Mouse (Mus musculus) cortical plate, adult 2 months (tissue): ENCODE data around the gene Hoxd4. TPM values are rescaled to one million over a fixed set of nuclear protein-coding genes. Genes with fewer than 3 reads are reported as not detected.

Source experiments
- H3K27ac ChIP-seq: fragments of 200-500 bp; 2 replicates; pipeline ENCODE4 v1.5.1; 2012; ENCODE audit warnings: low read length, control low read depth, inconsistent platforms; ENCODE audit not compliant: insufficient read depth
- H3K4me1 ChIP-seq: fragments of 200-500 bp; 2 replicates; pipeline ENCODE4 v1.6.1; 2011; ENCODE audit warnings: low read length; ENCODE audit not compliant: control insufficient read depth, insufficient read depth
- H3K4me3 ChIP-seq: fragments of 200-500 bp; 2 replicates; pipeline ENCODE4 v1.5.1; 2011; ENCODE audit warnings: mild to moderate bottlenecking, low read length, control low read depth; ENCODE audit not compliant: insufficient read depth
- CTCF ChIP-seq: fragments of 200-500 bp; IDR thresholded peaks from 2 replicates; pipeline ENCODE4 v1.5.1; 2011; ENCODE audit warnings: mild to moderate bottlenecking, control low read depth, low read length; ENCODE audit not compliant: insufficient read depth; ENCODE audit errors: extremely low read depth
- POLR2A ChIP-seq: fragments of 200-500 bp; IDR thresholded peaks from 2 replicates; pipeline ENCODE4 v1.6.1; 2011; ENCODE audit warnings: mild to moderate bottlenecking, low read length, control low read depth; ENCODE audit not compliant: insufficient read depth; ENCODE audit errors: extremely low read depth
- polyA plus RNA-seq: library from polyadenylated mRNA; depleted of rRNA; stranded (reverse); fragments of >200 nt; gene quantifications from 2 replicates; pipeline ENCODE4 v1.2.3, GENCODE M21; 2012

The Hoxd4 gene
- polyA plus RNA-seq, 1 experiment = not detected

DNA sequence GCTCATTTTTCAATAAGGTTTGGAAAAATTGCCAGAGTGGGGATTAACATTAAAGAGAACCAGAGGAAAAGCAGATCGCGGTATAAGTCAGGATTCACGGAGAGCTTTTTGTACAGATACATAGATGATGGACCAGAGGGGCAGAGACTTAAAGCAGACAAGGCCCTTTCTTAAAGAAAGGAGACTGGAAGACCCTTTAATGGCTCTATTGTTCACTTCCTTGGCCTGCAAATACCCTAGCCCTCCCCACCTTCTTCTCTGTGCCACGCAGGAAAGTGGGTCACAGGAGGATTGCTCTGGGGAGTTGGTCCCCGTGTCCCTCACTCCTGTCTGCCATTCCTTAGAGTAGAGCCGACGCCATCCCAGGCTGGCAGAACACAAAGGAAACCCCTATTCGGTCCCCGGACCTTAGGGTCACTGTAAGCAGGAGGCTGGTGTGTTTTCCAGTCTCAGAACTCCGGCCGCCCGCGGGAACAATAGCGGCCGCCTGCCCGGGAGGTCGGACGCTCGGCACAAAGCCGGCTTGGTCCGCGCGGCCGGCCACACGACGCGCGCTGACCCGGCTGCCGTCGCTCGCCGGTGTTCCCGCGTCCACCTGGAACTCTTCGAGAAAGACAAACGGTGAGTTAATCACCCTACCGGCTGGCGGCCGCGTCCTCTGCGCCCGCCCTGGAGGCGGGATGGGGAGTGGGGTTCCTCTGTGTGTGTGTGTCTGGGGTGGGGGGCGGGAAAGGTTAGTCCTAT, 40.9 kb downstream of the Hoxd4 start:
- TF ChIP-seq CTCF (no peak), POLR2A (no peak)
- H3K4me1 ChIP-seq = no peaks in the 10 kb centered on the region
- no peak overlapping the region for H3K4me3 ChIP-seq
- no peak overlapping the region for H3K27ac ChIP-seq

DNA sequence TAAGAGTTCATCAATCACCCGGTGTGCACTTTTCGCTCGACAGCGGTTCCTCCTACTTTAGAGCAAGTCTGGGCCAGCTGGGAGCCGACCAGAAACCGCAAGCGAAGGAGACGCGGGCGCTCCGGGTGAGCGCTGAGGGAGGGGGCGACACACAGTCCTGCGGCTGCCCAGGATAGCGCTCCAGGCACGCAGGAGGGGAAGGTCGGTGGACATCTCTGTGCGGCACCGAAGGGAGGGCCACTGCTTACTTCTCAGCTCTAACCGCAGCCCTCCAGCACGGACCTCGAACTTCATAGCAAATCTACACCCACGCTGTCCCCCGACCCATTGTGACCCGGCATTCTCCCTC, 41.4 kb downstream of the Hoxd4 start:
- Histone ChIP-seq H3K4me3 (no peak overlapping the region), H3K27ac (no peak overlapping the region), H3K4me1 (no peaks in the 10 kb centered on the region)
- no peak for TF ChIP-seq POLR2A
- no peak for TF ChIP-seq CTCF

DNA sequence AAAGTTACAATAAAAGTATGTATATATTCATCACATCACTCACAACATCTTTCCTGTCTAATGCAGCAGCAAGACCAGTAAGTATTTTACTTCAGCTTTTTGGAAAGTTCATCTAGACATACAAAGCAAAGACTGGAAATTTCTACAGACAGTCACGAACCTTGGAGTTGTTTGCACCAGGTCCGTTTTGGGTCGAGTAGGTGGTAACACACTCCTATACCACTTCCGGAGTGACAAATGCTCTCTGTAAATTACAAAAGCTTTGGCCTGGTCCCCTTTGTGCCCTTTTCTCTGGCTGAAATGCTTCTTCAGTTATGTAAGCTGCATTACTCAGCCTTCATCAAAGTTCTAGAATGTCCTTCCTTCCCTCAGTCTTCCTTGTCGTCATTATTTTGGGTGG, 42.0 kb downstream of the Hoxd4 start:
- TF ChIP-seq CTCF (no peak), POLR2A (no peak)
- H3K27ac ChIP-seq = no peak overlapping the region
- no peak overlapping the region for H3K4me3 ChIP-seq
- no peaks in the 10 kb centered on the region for H3K4me1 ChIP-seq

DNA sequence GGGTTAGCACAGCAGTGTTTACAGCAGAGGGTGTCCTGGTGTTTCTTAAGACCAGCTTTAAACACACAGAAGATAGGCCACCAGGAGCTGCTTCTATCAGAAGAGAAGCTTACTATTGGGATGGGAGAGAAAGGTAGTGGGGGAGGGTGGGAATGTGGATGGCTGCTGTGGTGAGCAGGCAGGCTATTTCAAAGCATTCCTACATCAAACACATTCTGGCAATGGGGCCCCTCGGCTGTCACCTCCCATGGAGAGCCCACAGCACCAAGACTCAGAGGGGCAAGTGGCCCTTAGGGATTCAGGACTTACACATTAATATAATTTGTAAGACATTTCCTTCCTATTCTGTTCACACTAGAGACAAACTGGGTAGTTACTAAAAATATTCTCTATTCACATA, 48.4 kb downstream of the Hoxd4 start:
- Histone ChIP-seq H3K4me1 (no peaks in the 10 kb centered on the region), H3K27ac (no peak overlapping the region), H3K4me3 (no peak overlapping the region)
- TF ChIP-seq POLR2A = no peak
- TF ChIP-seq CTCF = no peak

DNA sequence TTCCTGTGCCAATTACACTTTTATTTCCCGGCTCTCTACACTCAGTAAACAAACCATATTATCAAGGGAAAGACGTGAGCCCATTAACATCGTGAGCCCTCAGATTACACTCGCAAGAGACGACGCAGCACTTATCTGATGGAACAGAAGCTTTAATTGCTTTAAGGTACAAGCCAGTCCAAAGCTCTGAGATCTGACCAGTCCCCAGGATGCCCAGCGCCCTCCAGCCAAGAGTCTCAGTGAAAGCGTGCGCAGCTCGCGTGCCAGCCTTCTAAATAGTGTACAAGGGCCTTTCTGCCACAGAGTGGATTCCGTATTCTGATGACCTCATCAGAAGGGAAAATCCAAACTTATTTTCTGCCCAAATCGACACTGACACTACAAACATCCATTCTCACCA, 50.2 kb downstream of the Hoxd4 start:
- Histone ChIP-seq H3K27ac (no peak overlapping the region), H3K4me1 (no peaks in the 10 kb centered on the region), H3K4me3 (no peak overlapping the region)
- no peak for TF ChIP-seq POLR2A
- no peak for TF ChIP-seq CTCF

DNA sequence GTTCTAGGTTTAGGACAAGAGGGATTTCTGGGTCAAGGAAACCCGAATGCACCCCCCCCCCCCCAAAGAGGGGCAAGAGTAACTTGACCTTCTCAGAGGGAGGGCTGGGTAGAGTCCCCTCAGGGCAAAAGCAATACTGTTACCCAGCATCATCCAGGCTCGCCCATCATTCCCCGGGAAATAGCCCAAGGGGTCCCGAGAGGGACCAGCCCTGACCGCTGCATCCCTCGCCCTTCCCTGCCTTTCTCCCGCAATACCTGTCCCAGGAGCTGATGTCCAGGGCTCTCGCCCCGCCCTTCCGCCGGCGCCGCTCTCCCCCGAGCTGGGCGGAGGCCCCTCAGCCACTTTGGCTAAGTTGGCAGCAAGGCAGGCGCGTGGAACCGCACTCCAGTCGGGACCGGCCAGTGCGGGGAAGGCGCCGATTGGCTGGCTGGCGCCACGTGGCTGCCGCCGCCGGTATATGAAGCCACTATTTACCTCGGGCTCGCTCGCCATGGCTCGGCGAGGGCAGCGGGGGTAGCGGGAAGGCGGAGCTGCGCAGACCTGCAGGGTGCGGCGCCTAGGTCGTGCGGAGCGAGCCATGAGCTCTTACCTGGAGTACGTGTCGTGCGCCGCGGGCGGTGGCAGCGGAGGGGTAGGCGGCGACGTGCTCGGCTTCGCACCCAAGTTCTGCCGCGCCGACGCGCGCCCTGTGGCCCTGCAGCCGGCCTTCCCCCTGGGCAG, 51.0 kb downstream of the Hoxd4 start, which contains the start of gene Hoxd1:
TSS of gene Hoxd1 (plus strand) at position 459 of the 723 bp plus-strand sequence.
- Histone ChIP-seq H3K4me3 (no peak within 1 kb of the TSS), H3K4me1 (no peaks in the 10 kb centered on the region), H3K27ac (no peak within 1 kb of the TSS)
- TF ChIP-seq POLR2A = no peak

DNA sequence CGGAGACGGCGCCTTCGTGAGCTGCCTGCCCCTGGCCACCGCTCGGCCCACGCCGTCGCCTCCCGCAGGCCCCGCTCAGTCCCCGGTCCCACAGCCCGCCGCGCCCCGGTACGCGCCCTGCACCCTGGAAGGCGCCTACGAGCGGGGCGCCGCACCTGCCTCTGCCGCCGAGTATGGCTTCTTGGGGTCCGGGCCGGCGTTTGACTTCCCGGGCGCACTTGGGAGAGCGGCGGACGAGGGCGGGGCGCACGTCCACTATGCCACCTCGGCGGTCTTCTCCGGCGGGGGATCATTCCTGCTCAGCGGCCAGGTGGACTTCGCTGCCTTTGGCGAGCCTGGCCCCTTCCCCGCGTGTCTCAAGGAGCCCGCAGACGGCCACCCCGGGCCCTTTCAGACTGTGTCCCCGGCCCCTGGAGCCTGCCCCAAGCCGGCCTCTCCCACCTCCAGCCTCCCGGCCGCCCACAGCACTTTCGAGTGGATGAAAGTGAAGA, 51.6 kb downstream of the Hoxd4 start:
- H3K4me1 ChIP-seq = no peaks in the 10 kb centered on the region
- no peak overlapping the region for H3K27ac ChIP-seq
- no peak for TF ChIP-seq CTCF
- TF ChIP-seq POLR2A = no peak
- no peak overlapping the region for H3K4me3 ChIP-seq

DNA sequence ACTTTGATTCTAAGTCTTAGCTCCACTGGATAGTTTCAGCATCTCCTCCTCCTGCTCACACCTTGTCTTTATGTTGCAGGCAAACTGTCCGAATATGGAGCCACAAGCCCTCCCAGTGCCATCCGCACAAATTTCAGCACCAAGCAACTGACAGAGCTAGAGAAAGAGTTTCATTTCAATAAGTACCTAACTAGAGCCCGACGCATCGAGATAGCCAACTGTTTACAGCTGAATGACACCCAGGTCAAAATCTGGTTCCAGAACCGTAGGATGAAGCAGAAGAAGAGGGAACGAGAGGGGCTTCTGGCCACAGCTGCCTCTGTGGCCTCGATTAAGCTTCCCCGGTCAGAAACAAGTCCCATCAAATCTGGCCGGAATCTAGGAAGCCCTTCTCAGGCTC, 52.2 kb downstream of the Hoxd4 start:
- H3K4me3 ChIP-seq = no peak overlapping the region
- H3K27ac ChIP-seq = no peak overlapping the region
- TF ChIP-seq POLR2A (no peak), CTCF (no peak)
- no peaks in the 10 kb centered on the region for H3K4me1 ChIP-seq

DNA sequence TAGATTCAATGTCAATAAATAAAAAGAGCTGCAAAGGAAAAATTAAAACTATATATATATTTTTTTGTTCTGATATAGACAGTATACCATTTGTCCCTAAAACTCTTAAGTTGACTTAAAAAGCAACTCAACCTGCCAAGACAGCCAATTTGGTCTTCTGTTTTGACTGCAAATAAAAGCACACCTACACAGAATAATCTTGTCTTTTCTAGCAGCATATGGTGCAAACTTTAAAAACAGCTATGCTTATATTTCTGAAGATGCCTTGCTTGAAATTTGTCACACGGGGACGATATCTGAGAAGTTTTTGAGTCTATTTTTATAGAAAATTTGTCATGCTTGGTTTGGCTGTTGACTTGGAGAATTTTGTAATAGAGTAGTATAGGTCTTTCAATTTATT, 62.6 kb downstream of the Hoxd4 start:
- Histone ChIP-seq H3K27ac (no peak overlapping the region), H3K4me1 (no peaks in the 10 kb centered on the region), H3K4me3 (no peak overlapping the region)
- TF ChIP-seq POLR2A = no peak
- TF ChIP-seq CTCF = no peak
